Mouse (Mus musculus): ENCODE measurements around the gene Mapk12.

Gene Mapk12

GRCm38 (mm10) chr15:89138531-89138930 lies 2.0 kb downstream of the Mapk12 start:
- no peak for DNase-seq (ENCODE audit: low read depth, low spot score)

- no peak for DNase-seq (ENCODE audit: low read depth, low spot score)
These were observed 2.5 kb downstream of the Mapk12 start for GRCm38 (mm10) chr15:89138046-89138405.

- no peak for DNase-seq (ENCODE audit: low read depth, low spot score)
These were observed 3.0 kb downstream of the Mapk12 start for GRCm38 (mm10) chr15:89137378-89138045.

- no peak for DNase-seq (ENCODE audit: low read depth, low spot score)
These were observed 3.9 kb downstream of the Mapk12 start for GRCm38 (mm10) chr15:89136461-89137155.

- no peak for DNase-seq (ENCODE audit: low read depth, low spot score)
These were observed 9.2 kb downstream of the Mapk12 start for GRCm38 (mm10) chr15:89131316-89131715.

GRCm38 (mm10) chr15:89130245-89130644 lies 10.3 kb downstream of the Mapk12 start:
- no peak for DNase-seq (ENCODE audit: low read depth, low spot score)

GRCm38 (mm10) chr15:89128382-89129350 lies 11.8 kb downstream of the Mapk12 start, which contains the start of gene Hdac10:
Hdac10 (minus strand) TSS chr15:89128700.
- peak; percentile 83 for DNase-seq (ENCODE audit: low read depth, low spot score)

- no peak for DNase-seq (ENCODE audit: low read depth, low spot score)
These were observed 13.1 kb downstream of the Mapk12 start for GRCm38 (mm10) chr15:89127364-89127940.

GRCm38 (mm10) chr15:89126622-89127021 lies 13.9 kb downstream of the Mapk12 start:
- DNase-seq (ENCODE audit: low read depth, low spot score), result no peak

GRCm38 (mm10) chr15:89125351-89125750 lies 15.2 kb downstream of the Mapk12 start:
- no peak for DNase-seq (ENCODE audit: low read depth, low spot score)

- DNase-seq (ENCODE audit: low read depth, low spot score), result no peak
These were observed 16.2 kb downstream of the Mapk12 start for GRCm38 (mm10) chr15:89124312-89124711.

GRCm38 (mm10) chr15:89123595-89123994 lies 16.9 kb downstream of the Mapk12 start:
- DNase-seq (ENCODE audit: low read depth, low spot score), result no peak

- peak; percentile 95 for DNase-seq (ENCODE audit: low read depth, low spot score)
These were observed 17.7 kb downstream of the Mapk12 start, which contains the start of gene Tubgcp6 for GRCm38 (mm10) chr15:89122649-89123366. Tubgcp6 (minus strand) TSS chr15:89123112.

- no peak for DNase-seq (ENCODE audit: low read depth, low spot score)
These were observed 22.5 kb downstream of the Mapk12 start for GRCm38 (mm10) chr15:89118007-89118406.

- DNase-seq (ENCODE audit: low read depth, low spot score), result no peak
These were observed 30.4 kb downstream of the Mapk12 start for GRCm38 (mm10) chr15:89110147-89110546.

- DNase-seq (ENCODE audit: low read depth, low spot score), result no peak
These were observed 33.5 kb downstream of the Mapk12 start for GRCm38 (mm10) chr15:89106976-89107375.

GRCm38 (mm10) chr15:89106073-89106472 lies 34.4 kb downstream of the Mapk12 start:
- no peak for DNase-seq (ENCODE audit: low read depth, low spot score)

- no peak for DNase-seq (ENCODE audit: low read depth, low spot score)
These were observed 36.1 kb downstream of the Mapk12 start for GRCm38 (mm10) chr15:89104425-89104824.

GRCm38 (mm10) chr15:89103921-89104320 lies 36.6 kb downstream of the Mapk12 start:
- no peak for DNase-seq (ENCODE audit: low read depth, low spot score)

GRCm38 (mm10) chr15:89102646-89103045 lies 37.9 kb downstream of the Mapk12 start:
- DNase-seq (ENCODE audit: low read depth, low spot score), result no peak

GRCm38 (mm10) chr15:89100823-89101222 lies 39.7 kb downstream of the Mapk12 start:
- no peak for DNase-seq (ENCODE audit: low read depth, low spot score)
